ENCODE assay signal across 10 mouse cellular contexts in the genomic region with DNA sequence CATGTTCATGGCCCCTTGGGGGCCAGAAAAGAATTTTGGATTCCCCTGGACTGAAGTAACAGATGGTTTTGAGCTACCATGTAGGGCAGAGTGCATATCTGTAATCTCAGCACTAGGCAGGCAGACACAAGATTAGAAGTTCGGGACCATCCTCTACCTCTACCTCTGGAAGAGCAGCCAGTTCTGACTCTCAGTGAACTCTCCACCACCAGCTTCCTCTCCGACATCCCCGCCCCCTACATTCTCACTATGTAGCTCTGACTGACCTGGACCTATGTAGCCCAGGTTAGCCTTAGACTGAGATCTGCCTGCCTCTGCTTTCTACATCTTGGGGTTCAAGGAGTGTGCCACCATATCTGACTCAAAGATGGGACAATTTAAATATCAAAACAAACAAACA. TPM values are rescaled to one million over a fixed set of nuclear protein-coding genes. Genes with fewer than 3 reads are reported as not detected.
DNase-seq lines count a peak whose midpoint lies in the region; ATAC-seq and TF ChIP-seq lines count a peak whose summit lies in the region.
"Had no signal": no experiment of that assay in that cellular context is flagged by ENCODE, and none has a peak within 500 bp of the region (broad histone marks: within the 10 kb centered on the region; RNA-seq: fewer than 3 reads in every experiment).

No protein-coding gene starts in this region.

- no peaks in the 10 kb centered on the region for H3K27me3 ChIP-seq in liver, adult 2 months (ENCODE audit: control insufficient read depth, insufficient read depth, low read length)
- H3K27me3 ChIP-seq in embryonic facial prominence, embryonic 13.5 days, result no peaks in the 10 kb centered on the region
- no peaks in the 10 kb centered on the region for H3K27me3 ChIP-seq in liver, embryonic 14.5 days (ENCODE audit: control insufficient read depth, insufficient read depth, low read length)

- TF ChIP-seq EP300 in liver, embryonic 14.5 days (IDR thresholded peaks at IDR 0.05; ENCODE audit: low read depth), result no peak

- no peaks in the 10 kb centered on the region for H3K4me1 ChIP-seq in liver, adult 2 months (ENCODE audit: control insufficient read depth, insufficient read depth, low read length)
- H3K4me1 ChIP-seq in embryonic facial prominence, embryonic 13.5 days, result peaks cover 47% of the 10 kb centered on the region
- no peaks in the 10 kb centered on the region; a peak in 1 of 4 replicates for H3K4me1 ChIP-seq in liver, embryonic 14.5 days (replicated peaks; ENCODE audit: control insufficient read depth in 2 of 2, insufficient read depth in 2 of 2, low read length in 1 of 2)

- H3K9me3 ChIP-seq in embryonic facial prominence, embryonic 13.5 days, result peaks cover 5% of the 10 kb centered on the region
- no peaks in the 10 kb centered on the region for H3K9me3 ChIP-seq in liver, embryonic 14.5 days (ENCODE audit: control insufficient read depth, low read length)

- no peak for TF ChIP-seq POLR2A in liver, adult 2 months (IDR thresholded peaks at IDR 0.05; ENCODE audit: extremely low read depth, insufficient read depth, low read length)

- H3K9ac ChIP-seq in liver, adult 2 months (ENCODE audit: low read depth, low read length), result no peak overlapping the region; the same call in 1 of the 2 replicates
- peak overlapping the region; percentile 76; the same call in 1 of the 2 replicates for H3K9ac ChIP-seq in embryonic facial prominence, embryonic 13.5 days
- H3K9ac ChIP-seq in liver, embryonic 14.5 days (replicated peaks), result no peak overlapping the region

- WGBS in liver, adult 2 months, result 76% methylated on average over 3 of the region's 3 CpGs
- 75% methylated on average over 3 of the region's 3 CpGs for WGBS in embryonic facial prominence, embryonic 13.5 days
- 17% methylated on average over 3 of the region's 3 CpGs for WGBS in liver, embryonic 14.5 days (ENCODE audit: insufficient replicate concordance)

- no peak overlapping the region for H3K27ac ChIP-seq in liver, adult 2 months (replicated peaks; ENCODE audit: insufficient read depth, low read depth, low read length)
- H3K27ac ChIP-seq in embryonic facial prominence, embryonic 13.5 days, result no peak overlapping the region
- no peak overlapping the region for H3K27ac ChIP-seq in liver, embryonic 14.5 days

- TF ChIP-seq CTCF in liver, adult 2 months (IDR thresholded peaks at IDR 0.05; ENCODE audit: low read depth, low read length), result no peak
- TF ChIP-seq CTCF in liver, embryonic 14.5 days (IDR thresholded peaks at IDR 0.05; ENCODE audit: low read depth), result no peak

- ATAC-seq in embryonic facial prominence, embryonic 13.5 days (ENCODE audit: insufficient number of reproducible peaks, insufficient read depth, low FRiP score, low TSS enrichment, low read depth), result no peak
- no peak for ATAC-seq in liver, embryonic 14.5 days (ENCODE audit: insufficient read depth)

- H3K4me3 ChIP-seq in liver, adult 2 months (ENCODE audit: insufficient read depth, low read depth, low read length), result peak overlapping the region; percentile 10; the same call in 1 of the 2 replicates
- peak overlapping the region; percentile 51 for H3K4me3 ChIP-seq in embryonic facial prominence, embryonic 13.5 days
- H3K4me3 ChIP-seq in liver, embryonic 14.5 days (ENCODE audit: insufficient read depth in 1 of 2, low read depth in 2 of 2, low read length in 2 of 2), result no peak overlapping the region

- peak overlapping the region; percentile 64 for H3K4me2 ChIP-seq in embryonic facial prominence, embryonic 13.5 days
- peak overlapping the region; percentile 61 for H3K4me2 ChIP-seq in liver, embryonic 14.5 days (ENCODE audit: low read depth)

- no peaks in the 10 kb centered on the region; the same call in 1 of the 2 replicates for H3K36me3 ChIP-seq in liver, adult 2 months (ENCODE audit: control insufficient read depth, insufficient read depth, low read length)
- peaks cover 19% of the 10 kb centered on the region for H3K36me3 ChIP-seq in embryonic facial prominence, embryonic 13.5 days
- H3K36me3 ChIP-seq in liver, embryonic 14.5 days (replicated peaks; ENCODE audit: control insufficient read depth, insufficient read depth, low read depth), result no peaks in the 10 kb centered on the region

- DNase-seq in heart, adult 11 months, result peak; percentile 94
- no peak for DNase-seq in heart, adult 18-20 months
- DNase-seq in liver, adult 2 months (ENCODE audit: extremely low read depth, low read depth, low spot score), result no peak
- DNase-seq in liver, result no peak
- DNase-seq in liver, embryonic 14.5 days (ENCODE audit: low read depth in 3 of 3, low spot score in 3 of 3), result no peak
- DNase-seq in frontal cortex, adult 2 months (ENCODE audit: extremely low spot score in 1 of 2, low spot score in 1 of 2), result no peak
- DNase-seq in layer of hippocampus, adult 9-10 months (ENCODE audit: low spot score), result no peak
- DNase-seq: midbrain, embryonic 14.5 days; right cerebral cortex, adult 18-20 months had no signal

- no peaks in the 10 kb centered on the region for H3K79me2 ChIP-seq in liver, adult 2 months (ENCODE audit: control insufficient read depth, insufficient read depth, low read length)

RNA-seq across cellular contexts. Expression of gene Ehd2, which starts 0.9 kb away (rescaled TPM):
- total RNA-seq in heart, adult 18-20 months (2021), result 10 to 100 TPM; 65.8 to 77.3 TPM
- total RNA-seq in liver, adult 2 months (2014; rRNA removed), result 1.0 and 1.4 TPM in 2 replicates
- polyA plus RNA-seq in liver, adult 2 months (2012; rRNA removed), result 1.6 and 1.7 TPM in 2 replicates
- 36.9 and 41.2 TPM in 2 replicates for polyA plus RNA-seq in embryonic facial prominence, embryonic 13.5 days (2015; fragmentation: Nextera tagmentation; extraction: Ambion mirVana)
- 2.5 and 2.7 TPM in 2 replicates for polyA plus RNA-seq in liver, embryonic 14.5 days (2012; rRNA removed)
- polyA plus RNA-seq in liver, embryonic 14.5 days (2014; fragmentation: Nextera tagmentation; extraction: Ambion mirVana), result 3.0 and 3.2 TPM in 2 replicates
- 5.0 and 5.6 TPM in 2 replicates for polyA plus RNA-seq in frontal cortex, adult 2 months (2012; rRNA removed)

RNA-seq across cellular contexts. Expression of gene Nop53, which starts 20.6 kb away (rescaled TPM):
- total RNA-seq in heart, adult 18-20 months (2021), result 100 to 1,000 TPM; 134 to 143 TPM
- 57.3 and 59.6 TPM in 2 replicates for total RNA-seq in liver, adult 2 months (2014; rRNA removed)
- 65.2 and 69.5 TPM in 2 replicates for polyA plus RNA-seq in liver, adult 2 months (2012; rRNA removed)
- 210 and 222 TPM in 2 replicates for polyA plus RNA-seq in embryonic facial prominence, embryonic 13.5 days (2015; fragmentation: Nextera tagmentation; extraction: Ambion mirVana)
- 32.1 and 56.9 TPM in 2 replicates for polyA plus RNA-seq in liver, embryonic 14.5 days (2012; rRNA removed)
- 75.9 and 96.8 TPM in 2 replicates for polyA plus RNA-seq in liver, embryonic 14.5 days (2014; fragmentation: Nextera tagmentation; extraction: Ambion mirVana)
- 104 and 109 TPM in 2 replicates for polyA plus RNA-seq in frontal cortex, adult 2 months (2012; rRNA removed)

RNA-seq across cellular contexts. Expression of gene Selenow, which starts 44.3 kb away (rescaled TPM):
- 100 to 1,000 TPM; 181 to 202 TPM for total RNA-seq in heart, adult 18-20 months (2021)
- total RNA-seq in liver, adult 2 months (2014; rRNA removed), result 67.9 and 68.1 TPM in 2 replicates
- 250 and 292 TPM in 2 replicates for polyA plus RNA-seq in liver, adult 2 months (2012; rRNA removed)
- polyA plus RNA-seq in embryonic facial prominence, embryonic 13.5 days (2015; fragmentation: Nextera tagmentation; extraction: Ambion mirVana), result 1,180 and 1,188 TPM in 2 replicates
- 169 and 186 TPM in 2 replicates for polyA plus RNA-seq in liver, embryonic 14.5 days (2012; rRNA removed)
- polyA plus RNA-seq in liver, embryonic 14.5 days (2014; fragmentation: Nextera tagmentation; extraction: Ambion mirVana), result 334 and 343 TPM in 2 replicates
- polyA plus RNA-seq in frontal cortex, adult 2 months (2012; rRNA removed), result 1,744 and 2,160 TPM in 2 replicates

Comparison
In these comparisons a context has a peak if more than half of its experiments do, and no peak if none do; other contexts are left out.
1. H3K4me3 ChIP-seq: peak in liver, adult 2 months (single experiment) and embryonic facial prominence, embryonic 13.5 days (single experiment); none in liver, embryonic 14.5 days (0 of 2).